Mouse (Mus musculus) lung, postnatal 10 days (tissue): ENCODE measurements around the gene Rad51b.

Experiments used
- DNase-seq: peaks from one replicate; pipeline ENCODE4 v3.0.0; 2021

The Rad51b gene

DNA sequence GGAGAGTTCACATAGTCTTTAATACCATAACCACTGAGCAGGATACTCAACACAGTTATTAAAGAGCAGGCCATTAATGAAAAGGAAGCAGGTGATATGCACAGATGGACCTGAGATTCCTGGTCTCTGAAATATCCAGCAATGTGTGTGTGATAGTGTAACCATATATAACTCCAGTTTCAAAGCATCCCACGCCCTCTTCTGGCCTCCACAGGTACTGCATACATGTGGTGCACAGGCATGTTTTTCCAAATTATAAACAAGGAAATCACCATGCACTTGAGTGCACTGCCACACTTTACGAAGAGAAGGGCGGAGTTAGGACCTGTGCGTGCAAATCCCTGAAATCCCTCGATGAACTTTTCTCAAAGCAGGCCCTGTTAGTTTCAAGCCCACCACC, 484.7 kb downstream of the Rad51b start:
- no peak for DNase-seq

DNA sequence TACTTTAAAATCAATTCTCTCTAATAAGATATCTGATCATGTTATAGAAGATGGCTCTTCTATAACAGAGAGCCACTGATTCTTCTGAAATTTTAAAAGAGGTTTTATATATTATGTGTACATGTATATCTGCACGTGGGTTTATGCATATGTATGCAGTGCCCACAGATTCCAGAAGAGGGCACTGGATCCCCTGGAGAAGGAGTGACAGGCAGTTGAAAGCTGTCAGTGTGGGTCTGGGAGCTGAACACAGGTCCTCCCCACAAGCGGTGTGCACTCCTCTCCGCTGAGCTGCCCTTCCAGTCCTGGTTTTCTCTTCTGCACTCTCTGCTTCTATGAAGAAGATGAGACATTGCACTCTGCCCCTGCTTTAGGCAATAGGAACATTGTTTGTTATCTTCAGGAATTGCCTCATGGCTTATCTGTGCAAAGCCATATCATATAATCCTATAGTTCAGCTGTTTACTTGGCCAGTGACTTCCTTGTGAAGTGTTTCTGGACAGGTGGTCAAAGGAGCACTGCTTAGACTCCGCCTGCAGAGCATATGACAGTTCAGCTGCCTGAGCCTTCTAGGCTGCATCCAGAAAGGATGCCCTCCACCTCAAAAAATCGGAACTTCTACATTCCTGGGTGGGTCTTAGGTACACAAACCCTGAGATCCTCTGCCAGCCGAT, 485.5 kb downstream of the Rad51b start:
- DNase-seq: no peak

DNA sequence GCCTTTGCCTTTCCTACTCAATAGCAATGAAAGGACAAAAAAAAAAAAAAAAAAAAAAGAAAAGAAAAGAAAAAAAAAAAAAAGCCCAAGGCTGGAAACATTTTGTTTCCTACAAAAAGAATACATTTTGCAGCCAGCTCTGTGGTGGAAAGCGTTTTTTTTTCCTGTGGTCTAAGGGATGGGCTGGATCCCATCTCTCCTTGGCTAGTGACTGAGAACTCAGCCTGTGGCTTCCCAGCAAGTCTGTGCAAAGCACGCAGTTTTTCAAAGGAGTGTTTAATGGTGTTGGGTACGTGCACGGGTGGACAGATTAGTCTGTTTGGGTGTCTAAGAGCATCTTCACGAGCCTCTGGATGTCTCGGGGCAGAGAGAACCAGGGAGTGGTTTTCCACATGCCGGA, 487.1 kb downstream of the Rad51b start:
- DNase-seq: peak; percentile 33

DNA sequence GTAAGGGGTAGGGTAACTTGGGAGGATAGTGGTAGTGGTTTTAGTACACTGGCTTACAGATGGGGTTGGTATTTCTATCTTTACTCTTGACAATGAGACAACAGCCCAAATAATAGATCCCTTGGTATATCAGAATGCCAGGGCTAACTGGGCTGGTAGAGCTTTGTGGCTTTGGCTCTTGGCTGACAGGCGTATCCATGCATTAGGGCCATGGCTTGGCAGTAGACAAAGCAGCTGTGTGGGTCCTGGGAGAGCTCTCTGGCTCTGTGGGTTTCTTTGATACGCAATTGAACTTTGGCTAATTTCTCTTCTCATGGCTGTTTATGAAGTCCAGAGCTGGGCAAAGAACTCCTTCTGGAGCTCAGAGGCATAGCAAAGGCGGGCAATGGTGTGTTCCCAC, 488.6 kb downstream of the Rad51b start:
- no peak for DNase-seq

DNA sequence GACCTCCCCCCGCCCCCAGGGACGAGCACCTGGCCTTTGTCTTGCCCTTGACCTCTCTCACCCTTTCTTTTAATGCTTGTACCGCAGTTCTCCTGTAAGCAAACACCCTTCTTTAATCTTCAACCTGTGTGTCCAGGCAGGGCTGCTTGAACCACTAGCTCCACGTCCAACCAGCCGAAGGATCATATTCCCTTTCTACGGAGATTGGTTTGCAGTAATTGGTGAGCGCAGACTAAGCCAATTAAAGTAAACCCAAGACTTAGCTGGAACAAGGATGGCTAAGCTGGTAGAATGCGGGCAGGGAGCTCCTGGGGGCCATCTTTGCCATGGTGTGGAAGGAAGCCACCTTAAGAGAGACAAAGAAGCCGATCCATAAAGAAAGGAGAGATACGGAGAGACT, 490.5 kb downstream of the Rad51b start:
- DNase-seq: no peak

DNA sequence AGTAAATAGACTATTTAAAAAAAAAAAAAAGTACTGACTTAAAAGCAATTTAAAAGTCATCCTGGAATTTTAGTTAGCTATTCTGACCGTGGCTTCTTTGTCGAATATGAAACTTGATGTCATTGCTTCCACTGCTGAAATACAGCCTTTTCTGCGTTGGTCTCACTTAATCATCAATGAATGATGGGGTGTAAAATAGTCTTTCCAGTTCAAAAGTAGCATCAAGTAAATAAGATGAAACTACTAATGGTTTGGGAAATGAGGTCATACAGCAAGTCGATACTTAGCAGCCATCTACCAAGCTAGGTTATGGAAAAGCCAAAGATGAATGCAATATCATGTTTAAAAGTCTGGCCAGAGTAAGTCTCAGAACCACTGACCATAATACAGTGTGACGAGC, 491.3 kb downstream of the Rad51b start:
- DNase-seq: peak; percentile 44

DNA sequence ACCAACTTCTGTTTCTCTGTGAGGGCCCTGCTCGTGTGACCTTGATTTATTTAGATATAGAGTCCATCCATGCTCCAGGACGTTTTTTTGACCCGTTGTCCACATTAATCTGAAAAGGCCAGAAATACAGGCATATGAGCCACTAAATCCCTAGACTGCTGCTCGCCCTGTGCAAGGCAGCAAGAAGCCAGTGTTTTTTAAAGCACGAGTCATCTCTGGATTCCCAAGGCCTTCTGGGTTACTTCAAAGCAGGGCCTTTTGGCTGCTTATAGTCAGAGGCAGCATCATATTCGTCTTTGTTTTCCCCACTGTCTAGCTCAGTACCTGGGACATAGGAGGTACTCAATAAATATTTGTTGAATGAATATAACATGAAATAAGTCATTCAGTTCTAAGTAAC, 492.4 kb downstream of the Rad51b start:
- DNase-seq: no peak

DNA sequence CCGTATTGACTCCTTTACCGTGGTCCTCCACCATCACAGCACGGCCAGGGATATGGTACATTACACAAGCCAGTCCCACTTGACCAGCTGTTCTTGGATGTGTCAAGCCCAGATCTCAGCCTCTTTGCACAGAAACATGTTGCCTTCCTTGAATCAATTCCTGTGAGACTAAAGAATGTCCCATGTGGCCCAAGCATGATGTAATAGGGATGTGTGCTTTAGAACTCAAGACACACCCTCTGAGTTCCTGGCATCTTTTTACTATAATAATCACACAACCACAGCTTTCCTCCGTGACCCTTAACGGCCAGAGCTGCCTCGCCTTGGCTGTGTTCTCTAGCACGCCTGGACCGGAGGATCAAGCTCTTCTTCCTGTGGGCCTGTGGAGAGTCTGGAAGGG, 496.3 kb downstream of the Rad51b start:
- DNase-seq: peak; percentile 60

DNA sequence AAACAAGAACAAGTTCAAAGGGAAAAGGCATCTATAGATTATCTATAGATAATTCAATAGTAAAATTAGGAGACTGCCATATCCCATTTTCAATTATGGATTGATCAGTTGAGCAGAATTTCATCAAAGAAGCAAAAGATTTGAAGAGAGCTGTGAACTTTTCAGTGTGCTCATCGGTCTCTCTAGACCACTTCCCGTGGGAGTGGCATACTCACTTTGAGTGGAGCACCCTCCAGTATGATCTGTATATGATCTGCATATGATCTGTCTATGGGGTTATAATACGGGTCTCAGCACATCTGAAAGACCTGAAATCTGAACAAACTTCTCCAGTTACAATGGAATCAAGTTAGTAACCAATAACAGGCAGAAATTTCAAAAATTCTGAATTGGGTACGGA, 497.7 kb downstream of the Rad51b start:
- no peak for DNase-seq

DNA sequence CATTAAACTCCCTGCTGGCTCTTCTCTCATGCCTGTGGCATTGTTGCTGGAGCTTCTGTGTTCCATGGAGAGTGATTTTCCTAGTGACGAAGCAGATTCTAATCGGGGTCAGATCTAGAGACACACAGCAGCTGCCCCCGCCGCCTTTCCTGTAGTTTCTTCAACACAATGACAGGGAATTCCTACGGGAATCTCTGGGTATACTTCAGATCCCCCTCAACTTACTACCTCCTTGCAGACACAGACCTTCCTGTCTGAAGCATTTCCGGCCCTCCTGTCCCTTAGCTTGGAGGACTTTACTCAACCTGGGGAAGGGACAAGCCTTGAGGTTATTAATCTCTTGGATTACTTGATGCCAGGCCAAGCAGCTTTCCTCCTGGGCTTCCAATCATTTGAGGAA, 499.2 kb downstream of the Rad51b start:
- DNase-seq: peak; percentile 68

DNA sequence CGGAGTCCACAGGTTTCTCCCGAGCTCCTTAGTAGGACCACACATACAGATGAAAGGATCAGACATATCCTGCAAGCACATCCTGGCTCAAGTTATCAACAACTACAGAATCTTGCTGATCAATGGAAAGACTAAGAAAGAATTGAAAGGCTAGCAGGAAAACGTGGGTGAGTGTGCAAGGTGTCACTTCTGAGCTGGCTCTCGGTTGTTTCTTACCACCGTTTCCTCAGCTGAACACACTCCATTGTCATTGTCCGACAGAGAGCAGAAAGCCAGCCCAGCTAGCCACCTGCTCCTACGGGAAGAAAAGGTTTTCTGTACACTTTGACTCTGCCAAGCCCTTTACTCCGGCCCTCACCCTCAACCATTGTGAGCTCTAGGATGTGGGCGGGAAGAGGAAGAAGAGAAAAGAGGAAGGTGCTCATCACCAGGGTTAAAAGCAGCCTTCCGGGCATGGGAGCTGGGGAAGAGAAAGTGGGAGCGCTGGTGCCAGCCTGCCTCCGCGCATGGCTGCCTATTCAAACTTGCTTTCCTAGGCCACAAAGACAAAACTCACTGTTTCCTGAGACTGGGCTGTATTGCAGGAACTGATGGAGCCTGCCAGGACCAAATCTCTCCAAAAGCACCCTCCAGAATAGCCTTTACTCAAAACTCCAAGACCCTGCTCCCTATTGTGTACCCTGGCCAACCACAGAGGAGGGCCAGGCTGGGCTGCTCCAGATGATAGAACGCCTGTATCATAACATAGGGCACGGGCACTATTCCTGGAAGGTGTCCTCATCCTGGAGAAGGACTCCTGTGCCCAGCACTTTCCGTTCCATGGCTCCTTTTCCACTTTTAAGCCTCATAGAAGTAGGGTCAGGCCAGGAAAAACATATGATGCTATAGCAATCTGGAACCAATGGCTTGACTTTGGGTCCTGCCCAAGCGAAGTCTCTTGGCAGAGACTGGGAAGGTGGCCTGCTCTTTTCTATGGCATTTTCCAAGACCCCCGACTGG, 500.0 kb downstream of the Rad51b start:
- DNase-seq: no peak

DNA sequence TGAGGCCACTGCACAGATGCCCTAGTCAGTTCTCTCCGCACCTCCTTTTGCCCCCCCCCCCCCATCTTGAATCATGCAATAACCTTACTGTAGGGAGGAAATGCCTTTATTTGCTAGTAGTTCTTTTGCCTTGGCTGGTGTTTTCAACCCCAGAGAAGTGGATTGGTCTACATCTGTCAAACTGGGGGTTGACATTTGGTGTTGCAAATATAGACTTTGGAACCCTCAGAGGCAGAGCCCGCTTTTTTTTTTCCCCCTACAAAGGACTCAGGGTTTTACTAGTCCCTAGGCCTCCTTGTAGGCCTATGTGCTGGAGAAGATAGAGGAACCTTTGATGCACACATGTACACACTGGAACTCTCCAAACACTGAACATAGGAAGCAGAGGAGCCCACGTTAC, 501.4 kb downstream of the Rad51b start:
- no peak for DNase-seq

DNA sequence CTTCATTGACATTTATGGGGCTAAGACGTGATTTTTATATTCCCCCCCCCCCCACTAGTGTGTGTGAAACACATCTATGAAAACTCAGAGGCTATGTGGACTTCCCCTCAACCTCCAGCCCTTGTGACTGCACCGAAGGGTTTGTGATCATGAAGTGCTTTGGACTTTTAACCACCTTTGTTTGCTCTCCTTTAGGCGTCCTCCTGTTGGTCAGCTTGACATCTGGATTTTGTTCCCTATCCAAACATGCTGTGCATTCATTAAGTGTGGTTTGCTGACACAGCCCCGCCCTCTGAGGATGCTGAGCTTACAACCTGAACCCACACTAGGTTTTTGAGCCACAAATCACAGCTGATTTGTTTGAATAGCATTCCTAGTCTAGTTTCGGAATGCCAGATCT, 502.3 kb downstream of the Rad51b start:
- no peak for DNase-seq

DNA sequence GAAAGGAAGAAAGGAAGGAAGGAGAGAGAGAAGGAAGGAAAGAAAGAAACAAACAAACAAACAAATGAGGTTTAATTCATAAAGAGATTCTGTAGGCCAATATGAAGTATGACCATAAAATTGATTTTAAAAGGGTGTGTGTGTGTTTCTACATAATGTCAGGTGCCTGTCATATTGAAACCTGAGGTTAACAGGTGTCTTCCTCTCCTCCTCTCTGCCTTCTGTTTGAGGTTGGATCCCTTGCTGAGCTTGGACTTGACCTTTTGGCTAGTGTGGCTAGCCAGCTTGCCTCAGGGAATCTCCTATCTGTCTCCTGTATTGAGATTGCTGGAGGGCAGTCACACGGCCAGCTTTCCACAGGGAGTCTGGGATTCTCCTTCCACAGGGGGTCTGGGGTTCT, 506.6 kb downstream of the Rad51b start:
- DNase-seq: no peak

DNA sequence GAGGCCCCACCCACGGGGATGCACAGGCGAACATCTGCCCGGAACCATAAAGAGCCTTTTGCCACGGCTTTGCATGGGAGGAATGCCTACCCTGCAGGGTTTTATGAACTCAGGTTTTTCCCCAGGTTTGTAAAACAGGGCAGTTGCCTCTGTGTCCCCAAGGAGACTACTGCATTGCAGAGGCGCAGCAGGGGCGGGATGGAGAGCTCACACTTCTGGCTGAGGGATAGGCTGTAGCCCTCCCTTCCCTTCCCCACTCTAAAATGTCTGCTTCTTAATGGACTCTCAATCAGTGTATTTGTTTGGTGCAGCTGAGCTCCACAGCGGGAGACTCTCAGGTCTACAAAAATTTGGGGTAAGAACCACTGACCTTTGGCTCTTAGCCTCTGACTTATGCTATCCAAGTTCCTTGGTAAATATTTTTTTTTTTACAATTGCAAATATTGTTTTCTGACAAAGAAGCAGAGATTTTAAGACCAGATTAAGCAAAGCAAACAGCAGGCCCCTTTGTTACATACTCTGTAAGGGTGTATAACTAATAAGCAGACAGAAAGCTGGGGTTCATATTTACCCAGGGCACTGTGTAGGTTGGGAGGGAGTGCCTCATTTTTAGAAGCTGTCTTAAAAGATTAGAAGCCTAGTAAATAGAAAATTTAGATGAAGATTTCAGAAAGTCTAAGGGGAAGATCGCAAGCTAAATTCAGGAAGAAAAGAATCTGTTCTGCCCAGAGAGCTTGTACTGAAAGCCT, 507.9 kb downstream of the Rad51b start:
- no peak for DNase-seq

DNA sequence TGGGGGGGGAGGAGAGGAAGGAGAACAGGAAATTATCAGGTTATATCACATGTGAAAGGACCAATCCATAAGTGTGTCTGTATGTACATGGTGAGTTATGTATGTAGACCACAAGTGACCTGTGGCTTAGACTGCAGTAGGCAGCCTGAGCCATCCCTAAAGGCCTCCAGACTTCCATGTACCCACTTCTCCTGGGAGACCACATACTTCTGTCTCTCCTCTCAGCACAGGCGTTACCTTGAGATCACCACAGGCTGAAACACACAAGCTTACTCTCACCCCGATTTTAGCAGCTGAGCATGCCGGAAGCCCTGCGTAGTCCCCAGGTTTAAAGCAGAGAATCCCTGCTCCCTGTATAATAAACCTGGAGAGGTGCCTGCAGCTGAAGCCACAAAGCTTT, 509.9 kb downstream of the Rad51b start:
- no peak for DNase-seq

DNA sequence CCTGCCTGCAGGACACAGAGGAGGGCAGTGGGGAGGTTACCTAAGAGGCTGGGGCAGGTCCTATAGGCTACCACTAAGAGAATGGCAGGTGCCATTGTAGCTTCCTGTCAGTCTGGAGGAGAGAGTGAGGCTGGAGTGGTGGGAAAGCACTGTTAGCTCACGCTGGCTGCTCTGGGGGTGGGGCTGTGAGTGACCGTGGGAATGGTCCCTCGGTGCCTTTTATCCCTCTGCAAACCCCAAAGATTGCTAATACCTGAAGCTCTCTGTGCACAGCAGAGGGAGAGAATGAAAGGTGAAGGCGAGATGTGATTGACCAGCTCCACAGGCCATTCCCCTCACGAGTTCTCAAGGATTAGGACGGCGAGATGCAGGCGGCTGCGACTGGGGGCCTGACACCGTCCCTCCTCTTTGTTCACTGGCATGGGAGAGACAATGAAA, 510.3 kb downstream of the Rad51b start:
- DNase-seq: no peak

DNA sequence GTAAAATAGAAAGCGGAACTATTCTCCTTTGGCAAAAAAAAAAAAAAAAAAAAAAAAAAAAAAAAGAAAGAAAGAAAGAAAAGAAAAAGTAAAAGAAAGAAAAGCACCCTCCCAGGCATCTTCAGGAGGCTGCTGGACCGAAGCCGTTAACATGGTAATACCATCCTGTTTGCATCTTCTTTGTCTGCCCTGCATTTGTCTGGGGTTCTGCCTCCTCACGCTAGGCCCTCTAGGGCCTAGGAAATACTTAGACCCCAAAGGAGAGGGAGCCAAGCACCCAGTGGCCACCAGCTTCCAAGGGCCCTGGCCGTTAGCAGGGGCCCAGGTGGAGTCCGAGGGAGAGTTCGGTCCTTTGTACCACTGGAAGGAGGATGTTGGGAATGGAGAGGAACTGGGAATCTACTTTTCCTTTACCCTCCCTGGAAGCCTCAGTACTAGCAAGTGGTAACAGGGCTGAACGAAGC, 510.9 kb downstream of the Rad51b start:
- DNase-seq: no peak

DNA sequence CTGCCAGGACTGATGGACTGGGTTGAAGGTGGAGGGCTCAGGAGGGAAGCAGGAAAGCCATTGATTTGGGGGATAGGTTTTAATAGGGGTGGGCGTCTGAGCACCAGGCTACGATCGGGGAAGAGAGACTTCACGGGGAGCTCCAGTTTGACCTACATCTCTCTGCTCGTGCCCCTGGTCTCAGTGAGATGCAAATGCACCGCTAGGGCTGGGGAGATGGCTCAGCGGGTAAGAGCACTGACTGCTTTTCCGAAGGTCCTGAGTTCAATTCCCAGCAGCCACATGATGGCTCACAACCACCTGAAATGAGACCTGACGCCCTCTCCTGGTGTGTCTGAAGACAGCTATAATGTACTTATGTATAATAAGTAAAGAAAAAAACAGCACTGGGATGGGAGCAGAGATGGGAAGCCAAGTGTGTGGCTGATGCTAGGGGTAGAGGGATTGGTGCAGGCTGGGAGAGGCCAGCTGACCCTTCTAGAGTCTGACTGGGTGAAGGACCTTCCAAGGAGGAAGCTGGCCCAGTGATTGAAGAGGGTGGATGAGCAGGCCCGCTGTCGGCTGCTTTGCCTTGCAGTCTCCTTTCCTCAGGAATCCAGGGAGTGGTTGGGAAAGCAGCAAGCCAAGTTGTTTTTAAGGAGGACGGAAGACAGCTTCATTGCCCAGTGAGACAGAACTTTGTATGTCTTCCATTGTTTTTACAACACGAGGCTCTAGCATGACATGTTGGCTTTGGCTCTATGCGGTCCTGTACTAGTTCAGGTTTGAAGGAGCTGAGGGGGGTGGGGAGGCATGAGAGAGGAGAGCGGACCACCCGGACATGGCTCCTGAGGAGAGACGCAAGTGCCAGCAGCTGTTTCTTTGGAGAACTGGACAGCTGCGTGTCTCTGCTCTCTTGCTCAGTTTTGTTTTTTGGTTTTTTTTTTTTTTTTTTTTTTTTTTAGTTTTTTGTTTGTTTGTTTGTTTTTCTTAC, 511.6 kb downstream of the Rad51b start:
- DNase-seq: no peak

DNA sequence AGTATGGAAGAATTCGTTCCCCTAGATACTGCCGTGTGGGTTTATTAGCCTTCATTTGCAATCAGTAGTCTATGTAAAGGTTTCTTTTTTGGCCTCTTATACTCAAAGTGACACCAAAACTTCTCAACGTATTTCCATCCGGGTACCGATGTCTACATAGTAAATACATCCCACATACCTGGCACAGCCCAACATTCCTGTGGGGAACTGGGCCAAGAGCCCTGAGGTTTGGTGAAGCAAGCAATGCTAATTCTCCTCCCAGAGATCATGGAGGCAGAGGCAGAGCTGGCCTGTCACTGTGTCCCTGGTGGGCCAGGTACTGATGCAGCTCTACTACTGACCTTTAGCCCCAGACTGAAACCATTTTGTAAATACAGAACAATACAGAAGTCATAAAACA, 512.4 kb downstream of the Rad51b start:
- peak; percentile 46 for DNase-seq

DNA sequence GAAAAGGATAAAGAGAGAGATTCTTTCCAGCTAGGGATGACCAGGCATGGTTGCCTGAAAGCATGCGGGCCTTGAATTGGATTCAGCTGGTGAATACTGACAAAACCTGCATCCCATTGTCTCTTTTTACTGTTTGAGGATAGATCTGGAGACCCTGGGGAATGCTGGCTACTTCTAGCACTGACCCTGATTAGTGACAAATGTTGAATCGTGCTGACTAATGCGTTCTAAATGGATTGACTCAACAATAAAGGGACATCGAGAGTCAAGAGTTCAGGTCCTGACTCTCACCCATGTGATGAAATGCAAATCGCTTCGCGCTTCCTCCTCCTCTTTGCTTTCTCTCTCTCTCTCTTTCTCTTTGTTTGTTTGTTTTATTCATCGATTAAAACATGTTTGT, 515.3 kb downstream of the Rad51b start:
- no peak for DNase-seq
